Mouse (Mus musculus) forebrain, embryonic 16.5 days (tissue): ENCODE measurements around the gene Ago4. TPM values are rescaled to one million over a fixed set of nuclear protein-coding genes. Genes with fewer than 3 reads are reported as not detected.

Source experiments
- ATAC-seq: fragments of 200-750 bp; cut with Nextera tagmentation; 2 replicates; pipeline ENCODE4 v1.8.0; 2017; ENCODE audit warnings: mild to moderate bottlenecking, moderate library complexity
- H3K27ac ChIP-seq: fragments of 300-500 bp; sonication (generic); 2 replicates; pipeline ENCODE4 v1.5.1; 2014; ENCODE audit warnings: low read length, control low read depth
- H3K27me3 ChIP-seq: fragments of 300-500 bp; sonication (generic); replicated peaks from 2 replicates; pipeline ENCODE4 v1.6.1; 2014; ENCODE audit warnings: low read length; ENCODE audit not compliant: control insufficient read depth, insufficient read depth
- H3K36me3 ChIP-seq: fragments of 300-500 bp; sonication (generic); 2 replicates; pipeline ENCODE4 v1.6.1; 2014; ENCODE audit not compliant: control insufficient read depth, insufficient read depth
- H3K4me1 ChIP-seq: fragments of 300-500 bp; sonication (generic); replicated peaks from 2 replicates; pipeline ENCODE4 v1.6.1; 2014; ENCODE audit warnings: low read length; ENCODE audit not compliant: control insufficient read depth, insufficient read depth
- H3K4me2 ChIP-seq: fragments of 300-500 bp; sonication (generic); 2 replicates; pipeline ENCODE4 v1.6.1; 2014; ENCODE audit warnings: mild to moderate bottlenecking, low read length, control low read depth
- H3K4me3 ChIP-seq: fragments of 300-500 bp; sonication (generic); replicated peaks from 2 replicates; pipeline ENCODE4 v1.5.1; 2014; ENCODE audit warnings: mild to moderate bottlenecking, low read length, control low read depth
- H3K9ac ChIP-seq: fragments of 300-500 bp; sonication (generic); replicated peaks from 2 replicates; pipeline ENCODE4 v1.6.1; 2014; ENCODE audit warnings: low read depth, low read length, control low read depth
- H3K9me3 ChIP-seq: fragments of 300-500 bp; sonication (generic); 2 replicates; pipeline ENCODE4 v1.6.1; 2016; ENCODE audit warnings: low read length; ENCODE audit not compliant: control insufficient read depth
- WGBS: fragments of 180-500 bp; shearing (Covaris S2); extraction: QIAGEN DNeasy Blood & Tissue Kit; methylation state at CpG from one replicate; pipeline ENCODE4 v1.1.7; 2014; 5-methylcytosine and 5-hydroxymethylcytosine counted together
- polyA plus RNA-seq: library from polyadenylated mRNA; unstranded; fragments of >200 nt; fragmentation: Nextera tagmentation; extraction: Ambion mirVana; gene quantifications from 2 replicates; pipeline ENCODE4 v1.2.1, GENCODE M21; 2015

The Ago4 gene
- polyA plus RNA-seq, 1 experiment from 2014 or later, result 9.0 TPM

DNA sequence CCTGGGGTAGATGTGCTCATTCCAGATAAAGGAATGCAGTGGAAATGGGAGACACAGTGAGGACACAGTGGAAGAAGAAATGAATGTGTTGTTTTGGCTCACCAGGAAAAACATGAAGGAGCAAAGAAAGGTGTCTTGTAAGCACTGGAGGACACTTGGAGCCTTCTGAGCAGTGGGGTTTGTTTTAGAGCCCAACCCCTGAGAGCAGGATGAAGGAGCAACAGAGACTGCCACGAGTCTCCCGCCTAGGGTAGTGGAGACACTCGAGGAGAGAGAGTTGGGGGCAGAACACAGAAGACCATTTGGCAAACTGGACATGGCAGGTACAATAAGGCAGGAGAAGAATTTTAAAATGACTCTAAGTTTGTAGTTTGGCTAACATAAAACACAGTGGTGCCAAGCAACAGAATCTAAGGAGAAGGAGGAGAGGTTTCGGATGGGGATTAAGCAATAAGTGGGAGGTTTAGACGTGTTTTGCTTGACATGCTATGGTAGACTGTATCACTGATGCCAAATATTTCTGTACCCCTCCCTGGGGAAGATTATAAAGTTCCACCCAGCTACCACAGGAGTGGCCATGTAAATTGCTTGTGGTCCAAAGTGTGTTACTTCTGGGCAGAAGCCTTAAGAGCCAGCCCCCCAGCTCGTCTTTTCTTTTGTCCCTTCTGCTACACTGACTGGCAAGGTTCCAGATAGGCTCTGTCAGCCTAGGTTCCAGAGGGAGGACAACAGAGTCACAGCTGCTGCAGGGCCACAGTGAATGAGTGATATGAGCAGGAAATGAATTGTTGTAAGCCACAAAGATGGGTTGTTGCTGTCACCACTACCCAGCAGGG, 30.9 kb downstream of the Ago4 start:
- H3K36me3 ChIP-seq, result peaks cover 15% of the 10 kb centered on the region

DNA sequence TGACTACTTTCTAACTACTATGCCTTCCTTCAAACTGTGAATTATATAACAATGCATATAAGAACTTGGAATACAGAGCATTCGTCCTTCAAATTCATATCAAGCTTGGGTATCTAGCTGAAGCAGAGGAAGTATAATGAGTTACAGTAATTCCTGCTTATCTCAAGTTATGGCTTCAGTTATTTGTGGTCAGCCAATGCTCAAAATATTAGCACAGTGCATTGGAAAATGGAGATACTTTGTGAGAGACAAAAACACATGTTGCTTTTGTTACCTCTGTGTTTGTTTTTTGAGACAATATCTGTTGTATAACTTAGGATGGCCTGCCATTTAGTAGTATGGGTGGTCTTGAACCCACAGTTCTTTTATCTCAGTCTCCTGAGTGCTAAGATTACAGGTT, 34.7 kb downstream of the Ago4 start:
- peaks cover 19% of the 10 kb centered on the region for H3K36me3 ChIP-seq
- no peak overlapping the region for H3K4me3 ChIP-seq
- H3K27me3 ChIP-seq, result no peaks in the 10 kb centered on the region
- no peaks in the 10 kb centered on the region for H3K9me3 ChIP-seq
- H3K4me1 ChIP-seq, result no peaks in the 10 kb centered on the region
- no peak overlapping the region for H3K9ac ChIP-seq
- no peak overlapping the region for H3K27ac ChIP-seq
- 89% methylated on average over 1 of the region's 1 CpGs for WGBS
- H3K4me2 ChIP-seq, result no peak overlapping the region
- no peak for ATAC-seq

More for the DNA sequence above, 30.9 kb downstream of the Ago4 start:
- no peak for ATAC-seq
- no peak overlapping the region for H3K4me3 ChIP-seq
- H3K9me3 ChIP-seq, result no peaks in the 10 kb centered on the region
- 60% methylated on average over 6 of the region's 6 CpGs for WGBS
- no peak overlapping the region for H3K9ac ChIP-seq
- no peak overlapping the region for H3K27ac ChIP-seq
- H3K4me2 ChIP-seq, result no peak overlapping the region
- H3K4me1 ChIP-seq, result no peaks in the 10 kb centered on the region
- H3K27me3 ChIP-seq, result no peaks in the 10 kb centered on the region

DNA sequence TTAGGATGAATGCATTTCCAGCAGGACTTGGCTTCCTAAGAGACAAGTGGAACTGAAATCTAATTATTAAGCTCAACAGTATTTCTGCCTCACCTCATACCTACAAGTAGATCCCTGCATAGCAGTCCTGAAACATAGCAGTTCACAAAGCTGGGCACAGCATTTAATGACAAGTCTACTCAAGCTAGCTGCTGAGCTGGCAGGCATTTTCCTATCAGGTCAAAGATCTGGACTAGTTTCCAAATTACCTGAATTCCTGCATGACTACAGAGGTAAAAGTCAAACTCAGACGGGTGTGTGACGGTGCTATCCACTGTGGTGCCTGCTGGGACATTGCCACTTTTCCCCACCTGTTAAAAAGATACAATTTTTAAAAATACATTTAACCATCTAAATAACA, 36.3 kb downstream of the Ago4 start:
- Histone ChIP-seq H3K4me1 (no peaks in the 10 kb centered on the region), H3K27ac (no peak overlapping the region), H3K9ac (no peak overlapping the region), H3K27me3 (no peaks in the 10 kb centered on the region), H3K4me2 (no peak overlapping the region), H3K4me3 (no peak overlapping the region), H3K36me3 (peaks cover 25% of the 10 kb centered on the region), H3K9me3 (no peaks in the 10 kb centered on the region)
- no peak for ATAC-seq
- WGBS, result 89% methylated on average over 2 of the region's 2 CpGs

DNA sequence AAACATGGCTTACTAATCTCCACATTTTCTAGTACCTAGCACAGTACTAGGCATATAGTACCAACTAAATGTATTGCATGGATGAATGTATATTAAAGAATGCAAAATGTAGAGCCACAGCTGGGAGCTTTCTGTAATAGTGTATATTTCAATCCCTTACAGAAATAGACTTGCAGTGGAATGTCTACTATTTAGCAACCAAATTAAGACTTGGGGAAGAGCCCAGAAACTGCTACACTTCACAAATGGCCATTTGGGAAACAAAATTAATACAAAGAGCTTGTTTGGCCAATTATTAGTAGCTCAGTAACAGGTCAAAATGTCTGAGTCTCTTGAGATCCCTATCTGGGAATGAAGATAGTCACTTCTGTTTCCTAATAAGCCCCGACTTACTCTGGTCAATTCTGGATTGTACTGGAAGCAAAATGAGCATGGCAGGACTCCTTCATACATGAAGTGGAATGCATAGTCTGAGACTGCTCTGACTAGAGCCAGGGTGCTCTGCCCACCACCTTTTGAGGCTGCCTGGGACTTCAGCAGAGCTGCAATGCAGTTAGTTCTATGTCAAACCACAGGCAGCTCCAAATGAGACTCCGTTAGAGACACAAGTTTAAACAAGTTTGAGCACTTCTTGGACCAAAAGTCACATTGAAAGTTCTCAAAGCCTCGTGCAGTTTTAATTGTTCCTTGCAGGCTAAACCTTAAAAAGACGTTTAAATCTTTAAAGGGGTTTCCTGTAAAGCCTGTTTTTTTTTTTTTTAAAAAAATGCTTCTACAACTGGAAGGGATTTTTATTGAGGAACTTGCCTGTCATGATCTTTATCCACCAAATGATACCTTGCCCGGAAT, 37.1 kb downstream of the Ago4 start:
- 74% methylated on average over 5 of the region's 5 CpGs for WGBS
- no peak overlapping the region for H3K4me2 ChIP-seq
- H3K36me3 ChIP-seq, result peaks cover 28% of the 10 kb centered on the region
- no peak for ATAC-seq
- no peak overlapping the region for H3K9ac ChIP-seq
- H3K27ac ChIP-seq, result no peak overlapping the region
- no peaks in the 10 kb centered on the region for H3K27me3 ChIP-seq
- no peaks in the 10 kb centered on the region for H3K4me1 ChIP-seq
- no peak overlapping the region for H3K4me3 ChIP-seq
- no peaks in the 10 kb centered on the region for H3K9me3 ChIP-seq

DNA sequence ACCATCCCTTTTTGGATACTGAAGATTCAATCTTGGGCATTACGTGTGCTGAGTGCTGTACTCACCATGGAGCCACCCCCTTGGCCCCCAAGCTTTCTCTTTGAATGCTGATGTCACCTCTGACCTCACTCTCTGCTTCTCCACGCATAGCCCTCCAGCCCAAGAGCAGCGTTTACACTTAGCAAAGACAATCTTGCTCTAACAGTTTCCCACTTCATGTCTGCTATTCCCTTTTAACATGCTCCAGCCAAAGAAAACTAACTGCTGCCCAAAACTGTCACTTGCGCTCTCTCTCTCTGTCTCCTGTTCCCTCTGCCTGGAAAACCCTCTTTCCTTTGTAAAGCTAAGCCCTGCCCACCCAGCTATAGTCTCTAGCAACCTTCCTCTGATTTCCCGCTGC, 37.8 kb downstream of the Ago4 start:
- Histone ChIP-seq H3K4me2 (no peak overlapping the region), H3K4me1 (no peaks in the 10 kb centered on the region), H3K27me3 (no peaks in the 10 kb centered on the region), H3K27ac (no peak overlapping the region), H3K9ac (no peak overlapping the region), H3K36me3 (peaks cover 28% of the 10 kb centered on the region), H3K9me3 (no peaks in the 10 kb centered on the region), H3K4me3 (no peak overlapping the region)
- ATAC-seq, result no peak
- 73% methylated on average over 5 of the region's 5 CpGs for WGBS

DNA sequence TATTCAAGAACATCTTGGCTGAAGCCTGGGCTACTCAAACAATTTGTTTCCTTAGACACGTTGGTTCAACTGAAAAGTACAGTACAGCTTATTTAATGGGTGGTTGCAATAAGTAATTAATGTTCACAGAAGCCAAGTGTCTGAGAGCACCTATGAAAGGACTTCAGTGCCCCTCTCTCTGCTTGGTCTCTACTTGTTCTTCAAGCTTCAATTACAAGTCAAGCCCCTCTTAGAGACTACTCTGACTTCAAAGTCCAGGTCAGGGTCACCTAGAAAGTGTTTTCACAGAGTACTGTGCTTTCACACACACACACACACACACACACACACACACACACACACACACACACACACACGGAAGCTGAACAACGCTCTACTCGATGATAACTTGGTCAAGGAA, 39.9 kb downstream of the Ago4 start:
- 89% methylated on average over 4 of the region's 4 CpGs for WGBS

DNA sequence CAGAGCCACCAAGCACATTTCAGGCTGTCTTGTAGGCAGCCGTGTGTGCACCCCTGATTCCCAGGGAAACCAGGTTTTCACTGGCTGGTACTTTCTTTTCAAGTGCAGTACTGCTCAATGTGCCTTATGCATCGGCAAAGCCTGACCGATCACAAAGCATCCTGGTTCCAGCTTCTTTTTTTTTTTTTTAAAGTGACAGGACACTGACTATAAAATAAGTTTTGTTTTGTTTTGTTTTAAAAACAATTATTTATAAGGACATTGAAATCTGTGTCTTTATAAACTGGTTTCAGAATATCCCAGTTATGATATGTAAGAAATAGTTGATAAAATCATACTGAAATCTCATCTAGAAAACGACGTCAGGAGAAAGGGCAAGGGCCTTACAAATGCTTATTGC, 41.3 kb downstream of the Ago4 start:
- no peak overlapping the region for H3K4me3 ChIP-seq
- WGBS, result 38% methylated on average over 5 of the region's 5 CpGs
- no peaks in the 10 kb centered on the region for H3K9me3 ChIP-seq
- H3K27me3 ChIP-seq, result no peaks in the 10 kb centered on the region
- ATAC-seq, result no peak
- H3K4me1 ChIP-seq, result no peaks in the 10 kb centered on the region
- H3K9ac ChIP-seq, result no peak overlapping the region
- H3K4me2 ChIP-seq, result no peak overlapping the region
- H3K36me3 ChIP-seq, result peaks cover 24% of the 10 kb centered on the region
- no peak overlapping the region for H3K27ac ChIP-seq

More for the DNA sequence above, 39.9 kb downstream of the Ago4 start:
- no peak for ATAC-seq
- H3K36me3 ChIP-seq, result peaks cover 28% of the 10 kb centered on the region
- no peak overlapping the region for H3K9ac ChIP-seq
- H3K27ac ChIP-seq, result no peak overlapping the region
- H3K4me2 ChIP-seq, result no peak overlapping the region
- no peaks in the 10 kb centered on the region for H3K27me3 ChIP-seq
- no peaks in the 10 kb centered on the region for H3K9me3 ChIP-seq
- H3K4me1 ChIP-seq, result no peaks in the 10 kb centered on the region
- no peak overlapping the region for H3K4me3 ChIP-seq

DNA sequence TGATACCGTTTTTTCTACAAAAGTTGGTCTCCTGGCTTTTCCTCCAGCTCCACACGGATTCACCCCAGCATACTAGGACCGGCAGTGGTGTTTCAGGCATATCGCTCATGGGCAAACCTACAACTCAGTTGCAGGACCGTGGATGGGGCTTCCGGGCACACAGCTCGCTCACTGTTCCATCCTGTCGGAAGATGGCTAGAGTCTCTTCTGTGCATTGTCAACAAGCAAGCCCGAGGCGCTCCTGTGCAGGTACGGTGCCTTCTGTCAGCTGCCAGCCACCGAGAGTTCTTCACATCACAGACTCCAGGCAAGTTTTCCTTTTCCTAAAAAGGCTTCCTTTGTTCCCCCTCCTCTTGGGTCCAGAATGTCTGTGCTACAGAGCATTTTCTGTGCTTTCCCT, 42.5 kb downstream of the Ago4 start:
- no peak overlapping the region for H3K4me3 ChIP-seq
- H3K9ac ChIP-seq, result no peak overlapping the region
- H3K9me3 ChIP-seq, result no peaks in the 10 kb centered on the region
- peaks cover 13% of the 10 kb centered on the region for H3K36me3 ChIP-seq
- H3K27me3 ChIP-seq, result no peaks in the 10 kb centered on the region
- no peak overlapping the region for H3K4me2 ChIP-seq
- H3K4me1 ChIP-seq, result no peaks in the 10 kb centered on the region
- no peak overlapping the region for H3K27ac ChIP-seq
- 82% methylated on average over 12 of the region's 12 CpGs for WGBS
- no peak for ATAC-seq

DNA sequence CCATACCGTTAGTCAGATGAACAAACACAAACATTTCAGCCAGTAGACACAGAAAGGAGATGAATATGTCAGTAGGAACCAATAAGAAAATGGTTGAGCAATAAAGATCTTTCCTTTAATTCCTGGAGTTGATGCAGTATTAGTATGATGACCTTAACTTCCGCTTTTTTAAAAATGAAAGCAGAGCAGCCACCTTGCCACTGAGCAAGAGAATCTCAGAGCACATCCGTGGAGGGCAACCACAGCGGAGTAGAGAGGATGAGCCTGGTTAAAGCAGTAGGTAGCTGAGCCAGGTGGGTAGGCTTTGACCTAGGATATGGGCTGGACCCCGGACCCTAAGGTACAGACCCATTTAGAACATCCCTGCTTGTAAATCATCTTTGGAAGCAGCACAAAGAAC, 43.5 kb downstream of the Ago4 start:
- Histone ChIP-seq H3K27ac (no peak overlapping the region), H3K9me3 (no peaks in the 10 kb centered on the region), H3K4me1 (no peaks in the 10 kb centered on the region), H3K4me3 (no peak overlapping the region), H3K9ac (no peak overlapping the region), H3K4me2 (no peak overlapping the region), H3K27me3 (no peaks in the 10 kb centered on the region), H3K36me3 (peaks cover 11% of the 10 kb centered on the region)
- ATAC-seq, result no peak
- WGBS, result 87% methylated on average over 5 of the region's 5 CpGs
